Mouse (Mus musculus): ENCODE measurements at regions not wholly inside any gene's neighbourhood (a gene's known extent, or its start where the extent isn't known, plus 50 kb on each side); places are given as distances from the start of the nearest gene placed in this dataset.
"Not testable (repeated sequence)": the region's sequence is repeated elsewhere in the genome, so short reads cannot be mapped to it uniquely, and the experiment has no call there.

DNA sequence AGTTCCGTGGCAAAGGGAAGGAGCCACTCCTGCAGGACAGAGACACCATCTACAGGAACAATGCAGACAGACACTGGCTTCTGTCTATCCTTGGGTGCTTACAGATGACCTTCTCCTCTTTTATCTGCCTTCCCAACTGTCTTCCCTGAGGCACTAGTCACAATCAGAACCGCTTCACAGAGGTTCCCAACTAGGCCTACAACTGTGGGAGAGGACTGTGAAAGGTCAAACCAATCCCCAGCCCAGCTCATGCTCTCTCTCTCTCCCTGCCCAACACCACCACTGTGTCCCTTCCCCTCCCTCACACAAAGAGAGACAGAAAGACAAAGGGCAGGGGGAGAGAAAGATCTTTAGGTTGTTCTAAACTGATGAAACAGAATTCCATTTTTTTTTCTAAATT, 61.3 kb downstream of the Tmem17 start:
- DNase-seq, result no peak

DNA sequence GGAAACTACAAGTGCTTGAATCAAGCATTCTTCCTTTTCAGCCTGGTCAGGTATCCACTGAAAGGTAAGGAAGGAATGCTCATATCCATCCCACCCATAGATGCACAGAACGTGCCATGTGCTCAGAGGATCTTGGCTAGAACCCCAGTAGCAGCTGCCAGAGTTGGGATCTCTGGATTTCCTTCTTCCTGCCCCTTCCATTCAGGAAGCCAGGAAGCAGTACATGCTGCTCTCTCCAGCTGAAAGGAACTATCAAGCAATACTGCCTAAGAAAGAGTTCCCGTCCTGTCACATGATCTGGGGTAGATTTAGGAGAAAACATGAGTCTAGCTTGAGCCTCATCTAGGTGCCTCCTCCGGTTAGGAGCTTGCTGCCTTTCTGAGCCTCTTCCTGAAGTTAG, 61.9 kb downstream of the Tmem17 start:
- no peak for DNase-seq

DNA sequence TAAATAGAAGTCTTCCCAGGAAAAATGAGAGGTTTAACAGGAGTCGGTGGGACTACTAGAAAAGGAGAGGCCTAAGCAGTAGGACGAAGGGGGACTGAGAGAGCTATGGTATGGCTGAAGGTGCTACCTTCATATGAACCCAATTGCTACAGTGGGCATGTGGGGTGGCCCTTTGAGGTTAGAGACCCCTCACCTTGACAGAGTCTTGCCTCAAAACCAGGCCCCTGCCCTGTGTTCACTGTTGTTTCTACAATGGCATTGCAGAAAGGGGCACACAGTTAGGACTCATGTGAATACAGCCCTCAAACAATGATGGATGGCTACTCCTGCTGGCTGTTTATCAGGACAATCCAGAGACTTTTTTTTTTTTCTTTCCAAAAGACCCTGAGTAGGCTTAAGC, 62.6 kb downstream of the Tmem17 start:
- no peak for DNase-seq

DNA sequence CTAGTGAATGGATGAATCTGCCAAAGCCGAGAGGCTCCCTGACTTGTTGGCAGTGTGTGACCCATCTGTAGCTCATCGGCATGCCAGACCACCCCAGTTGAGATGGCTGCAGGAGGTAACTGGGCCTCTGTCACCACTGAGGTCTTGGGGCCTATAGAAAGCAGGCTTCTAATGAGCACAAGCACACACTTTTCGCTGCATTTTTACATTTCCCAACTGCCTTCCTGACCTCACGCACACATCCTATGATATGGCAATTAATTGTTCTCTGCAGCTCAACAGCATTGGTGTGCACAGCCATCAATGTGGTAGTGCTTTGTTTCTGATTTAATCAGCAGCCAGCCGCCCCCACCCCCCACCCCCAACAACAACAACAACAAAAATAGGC, 72.2 kb downstream of the Tmem17 start:
- DNase-seq, result no peak

DNA sequence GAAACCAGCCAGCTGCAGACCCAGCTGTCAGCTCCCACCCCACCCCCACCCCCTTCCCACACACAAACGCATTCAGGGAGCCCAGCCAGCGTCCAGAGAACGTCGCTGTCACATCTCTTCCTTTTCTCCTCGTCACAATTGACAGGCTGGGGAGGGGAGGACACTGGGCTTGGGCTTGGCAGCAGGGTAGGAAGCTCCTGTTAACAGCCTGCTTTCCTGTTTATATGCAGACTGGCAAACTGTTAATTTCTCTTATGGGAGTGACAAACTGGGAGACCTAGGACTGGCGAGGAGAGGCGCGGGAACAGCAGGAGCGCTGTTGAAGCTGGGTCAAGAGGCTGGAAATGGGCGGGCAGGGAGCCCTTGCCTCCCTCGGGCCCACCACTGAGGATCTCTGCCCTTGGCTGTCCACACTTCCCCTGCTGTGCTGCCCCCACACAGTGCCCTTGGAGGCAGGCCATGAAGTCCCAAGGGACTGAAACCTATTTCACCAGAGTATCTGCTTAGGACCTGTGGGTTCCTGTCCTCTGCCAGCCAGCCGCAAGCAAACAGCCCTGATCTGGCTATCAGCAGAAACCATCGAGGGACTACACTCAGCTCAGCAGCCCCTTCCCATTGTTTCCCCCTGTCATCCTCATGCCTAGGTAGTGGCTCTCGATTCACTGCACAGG, 72.7 kb downstream of the Tmem17 start:
- DNase-seq, result peak; percentile 52 to 57

DNA sequence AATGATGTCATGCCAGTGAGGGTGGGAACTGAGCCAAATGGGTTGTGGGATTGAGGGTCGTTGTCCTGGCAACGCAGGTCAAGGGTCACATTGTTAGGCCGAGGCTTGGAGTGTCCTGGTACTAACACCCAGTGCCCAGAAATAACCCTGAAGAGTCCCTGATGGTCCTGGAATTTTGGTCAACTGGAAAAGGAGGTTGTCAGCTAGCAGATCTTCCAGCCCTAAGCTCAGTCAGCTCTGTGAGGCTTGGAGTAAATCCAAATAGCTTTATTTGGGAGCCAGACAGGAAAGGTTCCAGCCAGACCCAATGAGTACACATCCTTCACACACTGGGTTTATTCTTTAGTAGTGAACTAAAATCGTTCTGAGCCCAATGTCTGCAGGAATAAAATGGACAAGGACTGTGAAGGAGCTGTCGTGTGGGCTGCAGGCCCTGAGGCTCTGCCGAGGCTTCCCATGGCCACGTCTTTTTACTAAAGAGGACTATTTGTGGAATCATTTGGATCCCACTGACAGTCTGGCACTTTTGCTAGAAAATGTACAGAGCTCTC, 75.9 kb downstream of the Tmem17 start:
- DNase-seq, result peak in 1 of 2 experiments; percentile 18

DNA sequence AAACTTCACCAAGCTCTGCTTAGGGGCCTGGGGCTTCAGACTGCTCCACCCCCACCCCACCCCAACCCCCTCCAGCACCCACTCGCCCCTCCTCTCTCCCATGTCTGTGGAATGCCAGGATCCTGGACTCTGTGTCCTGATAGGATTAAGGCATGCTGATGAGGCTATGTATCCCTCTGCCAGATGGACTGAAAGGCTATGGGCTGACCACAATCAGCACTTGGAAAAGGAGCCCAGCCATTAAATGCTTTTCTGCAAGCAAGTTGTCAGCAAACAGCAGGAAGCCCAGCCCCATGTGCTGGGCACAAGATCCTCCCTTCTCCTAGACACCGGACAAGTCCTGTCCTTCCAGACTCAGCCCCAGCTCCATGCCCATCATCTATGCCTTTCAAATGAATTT, 76.7 kb downstream of the Tmem17 start:
- no peak for DNase-seq

DNA sequence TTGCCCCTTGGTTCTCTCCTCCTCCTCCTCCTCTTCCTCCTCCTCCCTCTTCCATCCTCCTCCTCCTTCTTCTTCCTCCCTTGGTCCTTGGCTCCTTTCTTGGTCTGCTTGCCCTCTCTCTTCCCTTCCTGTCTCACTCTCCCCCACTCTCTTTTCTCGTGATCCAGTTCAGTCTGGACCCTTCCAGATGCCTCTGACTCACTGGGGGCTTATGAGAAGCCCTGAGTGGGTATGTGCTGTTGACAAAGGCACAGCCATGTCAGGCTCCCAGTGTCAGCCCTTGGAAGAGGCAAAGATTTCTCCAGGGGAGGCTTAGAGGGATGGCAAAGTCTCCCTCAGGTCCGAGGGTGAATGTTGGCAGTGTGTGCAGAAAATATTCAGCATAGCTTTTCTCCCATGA, 78.0 kb downstream of the Tmem17 start:
- no peak for DNase-seq

DNA sequence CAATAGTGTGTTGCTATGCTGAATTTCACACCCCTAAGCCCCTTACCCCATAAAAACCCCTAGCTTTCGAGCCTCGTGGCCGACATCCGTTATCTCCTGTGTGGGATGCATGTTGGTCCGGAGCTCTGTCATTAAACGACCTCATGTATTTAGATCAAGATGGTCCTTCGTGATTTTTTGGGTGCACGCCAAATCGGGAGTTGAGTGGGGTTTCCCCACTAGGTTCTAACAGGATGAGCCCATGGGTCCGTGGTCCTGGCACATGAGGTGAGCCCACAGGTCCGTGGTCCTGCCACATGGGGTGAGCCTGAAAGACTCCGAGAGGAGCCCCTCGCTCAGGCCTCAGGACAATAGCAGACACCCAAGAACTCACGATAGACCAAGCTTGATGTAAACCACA, 79.2 kb downstream of the Tmem17 start:
- DNase-seq, result not testable (repeated sequence)

DNA sequence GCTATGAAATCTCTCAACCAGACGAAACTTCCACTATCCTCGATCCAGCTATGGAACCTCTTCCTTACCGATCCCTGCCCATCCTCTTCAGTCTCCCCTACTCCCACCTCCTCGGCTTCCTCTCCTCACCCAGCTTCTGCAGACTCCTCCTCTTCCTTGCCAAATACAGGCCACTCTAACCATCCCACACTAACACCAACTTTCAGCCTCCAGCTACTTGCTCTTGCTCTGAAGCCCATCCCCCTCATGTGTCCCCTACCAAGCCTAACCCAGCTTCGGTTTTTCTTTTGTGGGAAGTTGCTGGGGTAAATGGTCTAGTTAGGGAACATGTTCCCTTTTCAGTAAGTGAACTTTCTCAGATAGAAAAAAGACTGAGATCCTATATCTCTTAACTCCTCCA, 80.8 kb downstream of the Tmem17 start:
- DNase-seq, result no peak

DNA sequence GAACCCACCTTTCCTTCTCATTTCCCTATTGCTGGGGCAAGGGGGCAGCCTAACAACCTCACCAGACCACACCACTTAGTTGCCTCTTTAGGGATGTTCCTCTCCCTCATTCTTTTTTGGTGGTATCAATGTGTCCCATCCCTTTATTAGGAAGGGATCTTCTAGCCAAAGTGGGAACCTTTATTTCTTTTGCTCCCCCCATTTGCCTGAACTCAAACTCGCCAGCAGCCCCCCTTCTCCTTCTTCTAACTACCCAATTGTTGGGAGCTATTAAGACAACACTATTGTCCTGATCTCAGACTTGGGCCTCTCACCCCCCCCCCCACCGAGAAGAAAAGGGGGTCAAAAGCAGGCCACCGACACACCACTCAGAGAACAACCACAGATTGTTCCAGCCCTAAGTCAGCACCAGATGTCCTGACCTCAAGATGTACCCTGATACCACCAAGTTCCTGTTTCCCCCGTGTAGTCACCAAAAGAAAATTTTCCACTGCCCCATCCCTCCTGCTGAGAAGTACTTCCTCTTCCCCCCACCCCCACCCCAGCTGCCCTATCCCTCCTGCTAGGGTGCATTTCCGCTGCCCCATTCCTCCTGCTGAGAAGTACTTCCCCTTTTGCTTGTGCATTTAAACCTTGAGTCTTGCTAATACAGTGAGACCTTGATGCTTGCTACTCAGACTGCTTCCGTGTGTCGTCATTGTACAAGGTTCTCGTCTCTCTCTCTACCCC, 84.4 kb downstream of the Tmem17 start:
- DNase-seq, result no peak

DNA sequence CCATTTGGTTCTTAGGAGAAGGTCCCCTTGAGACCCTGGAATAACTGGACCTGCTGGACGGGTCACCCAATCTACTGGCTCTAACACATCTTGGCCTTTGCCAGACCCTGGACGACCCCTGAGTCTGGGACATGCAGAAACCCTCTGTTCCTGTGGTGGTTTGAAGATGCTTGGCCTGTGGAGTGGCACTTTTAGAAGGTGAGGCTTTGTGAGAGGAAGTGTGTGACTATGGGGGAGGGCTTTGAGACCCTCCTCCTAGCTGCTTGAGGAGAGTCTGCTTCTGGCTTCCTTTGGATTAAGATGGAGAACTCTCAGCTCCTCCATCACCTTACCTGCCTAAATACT, 84.9 kb downstream of the Tmem17 start:
- DNase-seq, result no peak

DNA sequence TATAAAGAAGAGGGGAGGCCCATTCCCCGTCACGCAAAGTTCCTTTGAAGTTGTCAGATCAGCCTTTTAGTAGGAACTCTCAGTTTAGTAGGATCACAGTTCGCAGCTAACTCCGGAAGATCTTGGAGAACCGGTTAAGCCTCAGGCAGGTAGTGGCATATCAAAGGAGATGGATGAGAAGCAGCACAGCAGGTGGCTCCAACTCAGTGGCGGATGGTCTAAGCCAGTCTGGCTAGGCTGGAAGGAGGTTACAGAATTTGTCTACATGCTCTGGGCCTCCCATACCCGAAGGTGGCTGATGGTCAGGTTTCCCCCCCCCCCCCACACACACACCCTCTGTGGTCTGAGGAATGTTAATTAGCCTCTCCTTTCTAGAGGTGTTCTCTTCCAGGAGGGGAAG, 88.5 kb downstream of the Tmem17 start:
- DNase-seq, result no peak

DNA sequence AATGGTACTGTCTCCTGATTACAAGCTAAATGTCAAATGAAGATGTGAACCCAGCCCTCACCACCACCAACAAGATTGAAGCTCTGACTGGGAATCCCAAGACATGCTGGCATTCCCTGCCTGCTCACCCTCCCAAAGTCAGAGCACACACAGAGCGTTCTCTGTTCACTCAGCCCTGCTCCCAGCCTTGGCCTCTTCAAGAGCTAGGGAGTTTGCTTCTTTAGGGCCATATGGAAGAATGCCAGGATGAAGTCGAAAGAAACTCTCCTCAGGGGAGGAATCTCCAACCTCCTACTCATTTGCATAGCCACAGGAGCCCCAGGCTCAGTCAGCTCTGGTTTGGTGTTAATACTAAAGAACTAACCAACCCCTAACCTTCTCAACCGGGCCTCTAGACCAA, 90.1 kb downstream of the Tmem17 start:
- DNase-seq, result no peak

DNA sequence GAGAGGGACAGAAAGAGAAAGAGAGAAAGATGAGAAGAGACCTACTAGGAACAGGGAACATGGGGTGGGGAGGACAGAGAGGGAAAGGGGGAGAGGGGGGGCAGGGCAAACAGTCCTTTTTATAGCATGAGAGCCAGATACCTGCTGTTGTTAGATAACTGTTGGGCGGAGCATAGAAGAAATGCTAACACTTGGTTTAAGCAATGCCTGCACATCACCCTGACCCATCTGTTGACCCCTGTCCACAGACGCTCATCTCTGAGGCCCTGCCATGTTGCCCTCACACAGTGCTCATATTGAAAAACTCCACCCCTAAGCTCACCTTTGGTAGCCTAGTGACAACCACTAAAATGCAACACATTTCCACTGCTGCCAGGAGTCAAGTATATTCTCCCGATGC, 90.7 kb downstream of the Tmem17 start:
- no peak for DNase-seq

DNA sequence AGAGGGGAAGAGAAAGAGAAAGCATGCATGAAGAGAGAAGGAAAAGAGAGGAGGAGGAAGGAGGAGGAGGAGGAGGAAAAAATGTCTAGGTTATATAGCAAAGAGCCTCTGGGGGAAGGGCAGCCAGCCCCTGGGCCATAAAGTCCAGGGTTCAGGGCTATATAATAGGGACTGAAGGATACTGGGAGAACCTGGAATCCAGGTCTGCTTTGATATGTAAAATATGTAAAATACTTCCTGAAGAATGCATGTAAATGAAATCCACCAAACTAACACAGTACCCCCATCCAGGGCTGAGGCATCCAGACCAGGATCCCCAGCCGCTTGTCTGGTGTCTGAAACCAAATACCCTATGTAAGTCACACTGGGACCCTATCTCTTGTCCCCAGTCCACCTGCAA, 91.5 kb downstream of the Tmem17 start:
- no peak for DNase-seq

DNA sequence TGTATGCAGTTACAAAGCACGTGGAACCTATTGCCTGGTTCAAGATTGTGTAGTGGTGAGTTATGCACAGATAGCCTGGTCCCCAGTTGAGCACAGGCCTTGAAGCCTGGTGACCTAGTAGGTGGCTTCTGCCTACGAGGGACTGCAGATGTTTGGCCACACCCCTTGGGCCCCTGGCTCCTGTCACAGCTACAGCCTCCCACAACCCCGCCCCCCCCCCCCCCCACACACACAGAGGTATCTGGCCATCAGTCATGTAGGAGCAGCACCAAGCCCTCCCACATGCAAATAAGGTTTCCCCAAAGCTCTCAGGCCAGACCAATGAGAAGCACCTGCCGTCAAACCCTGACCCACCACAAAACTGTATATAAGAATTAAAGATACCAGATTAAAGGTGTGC, 94.5 kb downstream of the Tmem17 start:
- no peak for DNase-seq

DNA sequence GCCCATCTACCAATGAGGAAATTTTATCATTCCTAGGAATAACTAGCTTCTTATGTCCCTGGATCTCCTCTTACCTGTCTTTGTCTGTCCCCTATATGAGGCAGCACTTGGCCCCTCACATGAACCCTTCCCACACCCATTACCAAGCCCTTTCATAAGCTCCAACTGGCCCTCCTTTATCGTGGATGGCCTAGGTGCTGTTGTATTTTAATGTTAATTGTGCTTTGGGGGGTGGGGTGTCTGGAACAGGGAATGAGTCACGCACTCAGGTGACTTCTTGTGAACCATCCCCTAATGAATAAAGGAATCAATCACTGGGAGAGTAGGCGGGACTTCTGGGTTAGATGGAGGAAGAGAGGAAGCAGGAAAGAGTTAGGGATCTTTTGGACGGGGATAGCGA, 95.8 kb downstream of the Tmem17 start:
- no peak for DNase-seq

DNA sequence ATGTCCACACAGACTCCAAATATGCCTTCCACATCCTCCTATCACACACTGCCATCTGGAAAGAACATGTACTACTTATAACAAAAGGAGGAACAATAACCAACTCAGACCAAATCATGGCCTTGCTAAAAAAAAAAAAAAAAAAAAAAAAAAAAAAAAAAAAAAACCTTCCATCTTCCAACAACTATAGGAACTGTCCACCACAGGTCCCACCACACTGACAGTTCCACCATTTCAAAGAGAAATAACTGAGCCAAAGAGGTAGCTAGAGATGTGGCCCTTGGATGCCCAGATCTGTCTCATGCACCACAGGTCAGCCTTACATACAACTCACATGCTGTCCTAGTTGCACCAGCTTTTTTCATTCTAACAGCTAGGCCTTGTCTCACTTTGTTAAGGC, 97.1 kb downstream of the Tmem17 start:
- DNase-seq, result no peak

DNA sequence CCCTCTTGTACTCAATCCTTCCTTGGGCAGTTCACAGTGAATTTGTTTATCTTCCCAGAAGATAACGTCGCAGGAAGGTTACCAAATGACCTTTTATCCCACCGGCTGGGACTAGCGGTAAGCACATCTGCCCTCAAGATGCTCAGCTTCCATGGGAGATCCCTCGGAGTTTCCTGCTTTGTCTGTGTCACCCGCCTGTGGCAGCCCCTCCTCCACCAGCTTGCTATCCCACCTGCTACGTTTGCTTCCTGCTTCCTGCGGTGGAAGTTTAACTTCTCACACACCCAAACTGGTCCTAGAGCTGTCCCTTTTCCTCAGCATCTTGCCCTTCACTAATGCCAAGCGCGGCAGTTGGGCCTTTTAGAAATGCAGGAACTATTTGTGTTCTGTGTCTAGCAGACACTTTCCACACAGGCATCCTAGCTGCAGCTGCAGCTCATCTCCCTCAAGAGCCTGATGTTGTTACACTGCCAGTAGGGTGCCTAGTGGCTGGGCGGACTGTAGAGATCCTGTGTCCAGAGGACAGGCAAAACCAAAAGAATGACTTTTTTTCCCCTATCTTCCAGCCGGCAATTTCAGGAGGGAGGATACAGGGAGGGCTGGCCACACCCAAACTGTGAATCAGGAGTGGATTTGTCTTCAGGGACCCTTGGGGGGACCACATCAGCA, 98.7 kb downstream of the Tmem17 start:
- no peak for DNase-seq

DNA sequence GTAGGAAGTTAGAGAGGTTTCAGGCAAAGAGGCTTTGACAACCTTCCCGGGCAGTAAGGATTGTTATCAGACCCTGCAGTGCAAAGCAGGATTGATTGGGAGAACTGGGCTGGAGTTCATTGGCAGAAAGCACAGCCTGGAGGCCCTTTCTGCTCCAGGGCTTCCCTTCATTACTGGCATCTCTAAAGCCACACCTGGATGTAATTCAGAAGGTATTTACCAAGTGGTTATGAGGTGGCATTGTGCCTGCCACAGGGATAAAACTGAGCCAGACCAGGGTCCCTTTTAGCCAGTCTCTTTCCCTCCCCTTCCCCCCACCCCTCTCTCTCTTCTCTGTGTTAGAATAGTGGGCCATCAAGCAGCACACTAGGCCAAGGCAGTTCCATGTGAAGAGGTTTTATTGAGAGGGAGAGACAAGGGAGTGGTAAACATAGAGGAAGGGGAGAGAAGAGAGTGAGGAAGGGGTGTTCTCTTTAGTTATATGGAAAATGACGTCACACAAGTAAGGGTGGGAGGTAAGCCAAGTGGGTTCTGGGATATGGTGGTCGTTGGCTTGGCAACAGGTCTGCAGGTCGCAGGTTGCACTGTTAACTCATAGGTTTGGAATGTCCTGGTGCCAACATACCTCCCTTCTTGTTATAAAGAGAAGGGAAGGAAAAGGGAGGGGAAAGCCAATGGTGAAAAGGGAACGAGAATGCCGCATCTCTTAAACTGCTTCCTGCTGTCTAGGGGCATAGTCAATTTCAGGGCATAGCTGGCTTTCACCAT, 99.4 kb downstream of the Tmem17 start:
- DNase-seq, result no peak

DNA sequence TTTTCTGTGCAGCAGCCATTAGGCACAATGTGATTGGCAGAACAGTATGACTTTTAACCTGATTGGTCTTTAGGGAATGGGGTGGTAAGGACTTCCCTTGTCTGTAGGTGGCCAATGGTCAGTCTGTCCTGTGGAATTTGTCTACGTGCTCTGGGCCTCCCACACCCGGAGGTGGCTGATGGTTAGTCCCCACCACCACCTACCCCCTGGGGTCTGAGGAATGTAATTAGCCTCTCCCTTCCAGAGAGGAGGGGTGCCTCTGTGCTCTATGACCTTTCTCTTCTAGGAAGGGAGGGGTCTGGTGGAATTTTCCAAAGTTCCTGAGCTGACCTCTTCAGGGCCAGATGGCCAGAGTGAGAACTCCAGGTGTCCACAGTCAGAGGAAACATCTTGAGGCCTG, 101.6 kb downstream of the Tmem17 start:
- no peak for DNase-seq
